Mouse (Mus musculus) heart, embryonic 13.5 days (tissue): ENCODE measurements around the gene Dgcr8. TPM values are rescaled to one million over a fixed set of nuclear protein-coding genes. Genes with fewer than 3 reads are reported as not detected.

Experiments used
- ATAC-seq: fragments of 200-750 bp; cut with Nextera tagmentation; 2 replicates; pipeline ENCODE4 v1.8.0; 2017; ENCODE audit warnings: moderate TSS enrichment; ENCODE audit not compliant: insufficient number of reproducible peaks, low FRiP score, low TSS enrichment; ENCODE audit errors: extremely low read depth
- H3K27ac ChIP-seq: fragments of 300-500 bp; sonication (generic); replicated peaks from 2 replicates; pipeline ENCODE4 v1.5.1; 2015; ENCODE audit warnings: moderate library complexity, mild to moderate bottlenecking, inconsistent platforms
- H3K27me3 ChIP-seq: fragments of 300-500 bp; sonication (generic); replicated peaks from 2 replicates; pipeline ENCODE4 v1.6.1; 2015; ENCODE audit warnings: mild to moderate bottlenecking, inconsistent platforms
- H3K36me3 ChIP-seq: fragments of 300-500 bp; sonication (generic); 2 replicates; pipeline ENCODE4 v1.6.1; 2015; ENCODE audit warnings: mild to moderate bottlenecking, inconsistent platforms
- H3K4me1 ChIP-seq: fragments of 300-500 bp; sonication (generic); 2 replicates; pipeline ENCODE4 v1.6.1; 2015; ENCODE audit warnings: inconsistent platforms
- H3K4me2 ChIP-seq: fragments of 300-500 bp; sonication (generic); 2 replicates; pipeline ENCODE4 v1.6.1; 2015; ENCODE audit warnings: inconsistent platforms, mild to moderate bottlenecking, moderate library complexity
- H3K4me3 ChIP-seq: fragments of 300-500 bp; sonication (generic); 2 replicates; pipeline ENCODE4 v1.5.1; 2015; ENCODE audit warnings: moderate library complexity, mild to moderate bottlenecking, inconsistent platforms
- H3K9ac ChIP-seq: fragments of 300-500 bp; sonication (generic); 2 replicates; pipeline ENCODE4 v1.6.1; 2015; ENCODE audit warnings: inconsistent platforms, mild to moderate bottlenecking, moderate library complexity
- H3K9me3 ChIP-seq: fragments of 300-500 bp; sonication (generic); 2 replicates; pipeline ENCODE4 v1.6.1; 2016; ENCODE audit warnings: inconsistent platforms
- WGBS: fragments of 180-500 bp; shearing (Covaris S2); methylation state at CpG from one replicate; pipeline ENCODE4 v1.1.7; 2015; ENCODE audit warnings: mixed read lengths; 5-methylcytosine and 5-hydroxymethylcytosine counted together
- microRNA counts: library from miRNA; unstranded; fragments of <30 nt; microRNA quantifications from one replicate; lab custom pipeline; 2016
- microRNA-seq: library from miRNA; unstranded; fragments of <30 nt; microRNA quantifications from one replicate; pipeline ENCODE4, GENCODE M21; 2016
- polyA plus RNA-seq: library from polyadenylated mRNA; unstranded; fragments of >200 nt; fragmentation: Nextera tagmentation; extraction: Ambion mirVana; gene quantifications from 2 replicates; pipeline ENCODE4 v1.2.1, GENCODE M21; 2015

Gene Dgcr8
- polyA plus RNA-seq, 1 experiment from 2014 or later, result 20.4 TPM

GRCm38 (mm10) chr16:18217579-18217978 lies 71.5 kb downstream of the Dgcr8 start, which contains the start of gene Ccdc188:
TSS of gene Ccdc188 (plus strand) at chr16:18217879.
- no peak for ATAC-seq
- WGBS, result 80% methylated on average over 4 of the region's 4 CpGs
- H3K27ac ChIP-seq, result no peak within 1 kb of the TSS
- peaks cover 37% of the 10 kb centered on the region for H3K4me1 ChIP-seq
- 0 out of 2 replicates have a peak, but pooled peaks cover 3% of the 10 kb centered on the region for H3K27me3 ChIP-seq
- H3K9me3 ChIP-seq, result no peaks in the 10 kb centered on the region
- H3K9ac ChIP-seq, result peak within 1 kb of the TSS; percentile 15; the same call in 1 of the 2 replicates
- H3K4me3 ChIP-seq, result no peak within 1 kb of the TSS
- H3K4me2 ChIP-seq, result no peak within 1 kb of the TSS
- peaks cover 20% of the 10 kb centered on the region for H3K36me3 ChIP-seq

DNA sequence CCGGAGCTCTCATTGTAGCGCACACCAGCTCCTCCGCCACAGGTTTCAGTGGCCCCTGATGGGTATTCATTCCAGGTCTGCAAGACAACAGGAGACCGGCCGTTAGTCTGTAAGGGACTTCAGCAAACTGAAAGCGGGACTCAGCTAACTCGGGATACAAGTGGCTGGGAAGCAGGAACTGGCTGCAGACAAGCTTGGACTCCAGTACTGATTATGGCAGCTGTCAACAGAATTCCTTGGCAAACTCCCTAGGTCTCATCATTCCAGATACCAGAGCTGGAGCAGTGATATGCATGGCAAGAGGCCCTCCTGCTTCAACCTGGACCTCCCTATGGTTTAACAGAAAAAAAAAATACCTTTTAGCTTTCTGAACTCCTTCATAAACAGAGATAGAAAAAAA lies 74.2 kb downstream of the Dgcr8 start:
- 44% methylated on average over 7 of the region's 7 CpGs for WGBS
- Histone ChIP-seq H3K36me3 (no peaks in the 10 kb centered on the region), H3K9ac (peak overlapping the region; percentile 42), H3K9me3 (no peaks in the 10 kb centered on the region), H3K4me1 (peaks cover 35% of the 10 kb centered on the region), H3K27me3 (peaks cover 18% of the 10 kb centered on the region), H3K4me2 (peak overlapping the region; percentile 16; the same call in 1 of the 2 replicates), H3K27ac (peak overlapping the region; percentile 61), H3K4me3 (no peak overlapping the region)
- ATAC-seq, result no peak

GRCm38 (mm10) chr16:18213689-18214088 lies 75.4 kb downstream of the Dgcr8 start:
- no peak overlapping the region for H3K4me3 ChIP-seq
- 53% methylated on average over 6 of the region's 6 CpGs for WGBS
- ATAC-seq, result no peak

DNA sequence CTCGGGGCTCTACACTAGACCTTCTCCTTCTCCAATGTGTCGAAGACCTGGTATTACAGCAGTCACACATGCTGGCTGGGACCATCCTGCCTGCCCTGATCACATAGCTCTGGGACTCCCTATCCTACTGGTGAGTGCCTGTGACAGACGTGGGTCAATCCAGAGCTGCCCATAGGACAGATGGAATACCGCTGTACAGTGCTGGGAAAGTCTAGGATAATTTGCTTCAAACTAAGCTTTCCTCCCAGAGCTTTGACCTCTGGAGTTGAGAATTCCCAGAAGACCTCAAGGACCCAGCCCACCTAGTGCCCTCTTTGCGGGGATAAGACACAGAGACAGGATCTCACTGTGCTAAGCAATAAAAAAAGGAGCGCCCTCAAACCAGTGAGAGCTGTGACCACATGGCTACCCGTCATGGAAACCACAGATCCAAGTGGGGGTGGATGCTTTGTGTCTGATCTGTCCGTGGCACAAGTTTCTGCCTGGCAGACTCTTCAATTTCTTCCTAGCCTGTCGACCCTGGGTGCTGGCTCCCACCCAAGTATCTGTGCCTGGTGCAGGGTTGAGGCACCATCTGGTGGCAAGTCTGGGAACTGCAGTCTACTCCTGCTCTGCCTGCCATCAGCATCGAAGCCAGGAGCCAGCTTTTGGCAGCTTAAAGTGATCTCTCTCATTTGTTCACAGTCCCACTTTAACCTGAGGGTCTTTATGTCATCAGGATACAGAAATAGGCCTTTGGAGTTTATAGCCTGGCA lies 77.5 kb downstream of the Dgcr8 start:
- 43% methylated on average over 10 of the region's 10 CpGs for WGBS
- Histone ChIP-seq H3K27me3 (peaks cover 34% of the 10 kb centered on the region), H3K27ac (no peak overlapping the region), H3K9ac (0 out of 2 replicates have a peak overlapping the region, but pooled peaks have one; percentile 6), H3K4me3 (no peak overlapping the region), H3K36me3 (no peaks in the 10 kb centered on the region), H3K4me1 (peaks cover 29% of the 10 kb centered on the region), H3K9me3 (no peaks in the 10 kb centered on the region), H3K4me2 (no peak overlapping the region)
- no peak for ATAC-seq

More at GRCm38 (mm10) chr16:18213689-18214088, 75.4 kb downstream of the Dgcr8 start:
- H3K27ac ChIP-seq, result no peak overlapping the region
- H3K9ac ChIP-seq, result no peak overlapping the region
- peaks cover 33% of the 10 kb centered on the region for H3K4me1 ChIP-seq
- H3K27me3 ChIP-seq, result peaks cover 28% of the 10 kb centered on the region
- H3K9me3 ChIP-seq, result no peaks in the 10 kb centered on the region
- no peaks in the 10 kb centered on the region for H3K36me3 ChIP-seq
- H3K4me2 ChIP-seq, result no peak overlapping the region

- H3K9me3 ChIP-seq, result no peaks in the 10 kb centered on the region
- peaks cover 29% of the 10 kb centered on the region for H3K4me1 ChIP-seq
- no peak overlapping the region for H3K4me2 ChIP-seq
- no peak for ATAC-seq
- H3K4me3 ChIP-seq, result no peak overlapping the region
- 17% methylated on average over 8 of the region's 8 CpGs for WGBS
- H3K9ac ChIP-seq, result 0 out of 2 replicates have a peak overlapping the region, but pooled peaks have one; percentile 6
- H3K27ac ChIP-seq, result no peak overlapping the region
- peaks cover 37% of the 10 kb centered on the region for H3K27me3 ChIP-seq
- H3K36me3 ChIP-seq, result no peaks in the 10 kb centered on the region
These were observed 78.2 kb downstream of the Dgcr8 start for GRCm38 (mm10) chr16:18210701-18211416.

MicroRNAs within 50 kb of the gene (microRNA counts, 519-probe panel; counts per million panel counts)
- microRNA mmu-miR-1306 (lab: Ali Mortazavi, UCI) (209 counts per million, percentile 61 among the panel's probes with 10 or more counts), microRNA mmu-miR-185 (lab: Ali Mortazavi, UCI) (4,138 counts per million, percentile 76 among the panel's probes with 10 or more counts)

Small RNAs within 50 kb of the gene (microRNA-seq; reads per million reads assigned to microRNA genes)
- gene Gm24572, result not detected
- 215 reads per million, percentile 64 among the genes with 10 or more reads in this experiment for gene Mir1306
- 426 reads per million, percentile 72 among the genes with 10 or more reads in this experiment for gene Mir185

Other genes with a start within 250 kb of the Dgcr8 start
- gene Dgcr6, start 236.4 kb downstream of the Dgcr8 start, polyA plus RNA-seq, result 50.5 and 61.6 TPM in 2 replicates
- 6.8 and 8.0 TPM in 2 replicates for gene Prodh, start 199.0 kb downstream of the Dgcr8 start, polyA plus RNA-seq
- gene Rtn4r, start 161.6 kb downstream of the Dgcr8 start, polyA plus RNA-seq, result 0.46 and 0.72 TPM in 2 replicates
- gene Ccdc188, start 71.4 kb downstream of the Dgcr8 start, polyA plus RNA-seq, result not detected in 2 replicates
- 20.7 and 22.1 TPM in 2 replicates for gene Zdhhc8, start 54.1 kb downstream of the Dgcr8 start, polyA plus RNA-seq
- 62.3 and 66.2 TPM in 2 replicates for gene Trmt2a, start 40.6 kb downstream of the Dgcr8 start, polyA plus RNA-seq
- 409 and 412 TPM in 2 replicates for gene Ranbp1, start 40.5 kb downstream of the Dgcr8 start, polyA plus RNA-seq
- 1.8 and 2.7 TPM in 2 replicates for gene Gm49776, start 30.9 kb downstream of the Dgcr8 start, polyA plus RNA-seq
- gene Tango2, start 58.9 kb upstream of the Dgcr8 start, polyA plus RNA-seq, result 47.9 and 54.3 TPM in 2 replicates
- gene Arvcf, start 58.9 kb upstream of the Dgcr8 start, polyA plus RNA-seq, result 31.8 and 32.0 TPM in 2 replicates
- gene Txnrd2, start 137.1 kb upstream of the Dgcr8 start, polyA plus RNA-seq, result 34.5 and 37.4 TPM in 2 replicates
- gene Comt, start 137.6 kb upstream of the Dgcr8 start, polyA plus RNA-seq, result 101 and 108 TPM in 2 replicates
- 8.7 and 9.1 TPM in 2 replicates for gene Gnb1l, start 209.5 kb upstream of the Dgcr8 start, polyA plus RNA-seq
- gene Rtl10, start 209.7 kb upstream of the Dgcr8 start, polyA plus RNA-seq, result 1.5 and 1.7 TPM in 2 replicates